Mouse (Mus musculus): ENCODE data around the gene Kif11. TPM values are rescaled to one million over a fixed set of nuclear protein-coding genes. Genes with fewer than 3 reads are reported as not detected.

Kif11 gene
- polyA plus RNA-seq, 1 experiment from 2014 or later, result 73.4 TPM

DNA sequence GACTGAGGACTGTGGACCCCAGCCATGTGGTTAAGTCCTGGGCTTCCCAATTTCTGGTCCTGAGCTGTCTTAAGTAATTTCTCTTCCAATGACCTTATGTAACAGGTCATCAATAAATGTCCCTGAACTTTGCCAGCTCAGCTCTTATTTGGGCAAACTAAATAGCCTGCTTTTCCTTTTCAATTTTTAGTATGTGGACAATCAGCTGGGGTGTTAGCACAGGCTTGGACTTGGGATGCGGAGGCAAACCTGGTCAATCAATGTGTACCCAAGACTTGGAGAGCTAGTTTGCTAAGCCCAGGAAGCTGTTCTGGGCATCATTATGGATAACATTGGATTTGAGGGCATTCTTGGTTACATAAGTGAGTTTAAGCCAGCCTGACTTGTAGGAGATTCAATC lies 79.8 kb downstream of the Kif11 start:
- Histone ChIP-seq H3K4me2 (no peak overlapping the region), H3K4me3 (no peak overlapping the region), H3K9ac (no peak overlapping the region), H3K36me3 (no peaks in the 10 kb centered on the region), H3K9me3 (no peaks in the 10 kb centered on the region), H3K27me3 (no peaks in the 10 kb centered on the region), H3K4me1 (no peaks in the 10 kb centered on the region), H3K27ac (no peak overlapping the region)
- no peak for ATAC-seq (ENCODE audit: borderline replicate concordance, extremely low read depth, low FRiP score, low TSS enrichment)
- WGBS, result 92% methylated on average over 1 of the region's 1 CpGs

GRCm38 (mm10) chr19:37458013-37458412 lies 81.8 kb downstream of the Kif11 start:
- Histone ChIP-seq H3K9ac (no peak overlapping the region), H3K9me3 (no peaks in the 10 kb centered on the region), H3K27ac (no peak overlapping the region), H3K4me1 (no peaks in the 10 kb centered on the region), H3K4me2 (no peak overlapping the region), H3K27me3 (no peaks in the 10 kb centered on the region), H3K4me3 (no peak overlapping the region), H3K36me3 (no peaks in the 10 kb centered on the region)
- WGBS, result 71% methylated on average over 6 of the region's 6 CpGs
- no peak for ATAC-seq (ENCODE audit: borderline replicate concordance, extremely low read depth, low FRiP score, low TSS enrichment)

GRCm38 (mm10) chr19:37466403-37466802 lies 90.2 kb downstream of the Kif11 start:
- Histone ChIP-seq H3K36me3 (no peaks in the 10 kb centered on the region), H3K9me3 (no peaks in the 10 kb centered on the region), H3K4me1 (no peaks in the 10 kb centered on the region), H3K27ac (no peak overlapping the region), H3K4me3 (no peak overlapping the region), H3K27me3 (no peaks in the 10 kb centered on the region), H3K4me2 (no peak overlapping the region), H3K9ac (no peak overlapping the region)
- 76% methylated on average over 3 of the region's 3 CpGs for WGBS
- ATAC-seq (ENCODE audit: borderline replicate concordance, extremely low read depth, low FRiP score, low TSS enrichment), result no peak

GRCm38 (mm10) chr19:37466978-37467377 lies 90.8 kb downstream of the Kif11 start:
- Histone ChIP-seq H3K4me3 (no peak overlapping the region), H3K36me3 (no peaks in the 10 kb centered on the region), H3K9ac (no peak overlapping the region), H3K4me2 (no peak overlapping the region), H3K4me1 (no peaks in the 10 kb centered on the region), H3K9me3 (no peaks in the 10 kb centered on the region), H3K27me3 (no peaks in the 10 kb centered on the region), H3K27ac (no peak overlapping the region)
- no peak for ATAC-seq (ENCODE audit: borderline replicate concordance, extremely low read depth, low FRiP score, low TSS enrichment)
- 85% methylated on average over 5 of the region's 5 CpGs for WGBS

DNA sequence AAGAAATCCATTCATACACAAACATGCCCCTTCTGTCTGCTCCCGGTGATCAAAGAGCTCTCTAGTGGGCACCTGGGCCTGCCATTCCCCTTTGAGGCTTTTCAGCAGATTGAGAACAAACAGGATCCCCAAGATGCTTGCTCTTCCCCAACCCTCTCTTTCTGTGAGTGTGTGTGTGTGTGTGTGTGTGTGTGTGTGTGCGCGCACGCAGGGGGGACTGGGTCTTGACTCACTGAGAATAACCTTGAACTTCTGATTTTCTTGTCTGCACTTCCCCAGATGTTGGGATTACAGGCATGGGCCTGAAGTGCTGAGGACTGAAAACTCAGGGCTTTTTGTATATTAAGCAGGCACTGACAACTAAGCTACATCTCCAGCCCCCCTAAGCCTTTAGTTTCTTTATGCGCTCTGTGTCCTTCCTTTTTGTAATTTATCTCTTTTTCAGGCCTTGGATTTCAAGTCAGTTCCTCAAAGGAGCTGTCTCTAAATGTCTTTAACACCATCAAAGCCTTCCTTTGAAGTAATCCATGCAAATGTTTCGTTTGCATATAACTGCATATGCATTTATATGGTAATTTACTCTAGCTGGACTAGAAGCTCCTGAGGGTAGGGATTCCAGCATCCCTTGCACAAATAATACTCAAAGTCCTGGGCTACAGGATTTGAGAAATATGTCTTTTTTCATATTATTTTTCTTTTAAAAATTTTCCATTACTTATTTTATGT lies 92.8 kb downstream of the Kif11 start:
- no peak overlapping the region for H3K9ac ChIP-seq
- H3K4me2 ChIP-seq, result no peak overlapping the region
- H3K9me3 ChIP-seq, result no peaks in the 10 kb centered on the region
- H3K27me3 ChIP-seq, result no peaks in the 10 kb centered on the region
- no peaks in the 10 kb centered on the region for H3K4me1 ChIP-seq
- no peak overlapping the region for H3K4me3 ChIP-seq
- 73% methylated on average over 6 of the region's 6 CpGs for WGBS
- H3K27ac ChIP-seq, result no peak overlapping the region
- H3K36me3 ChIP-seq, result no peaks in the 10 kb centered on the region
- ATAC-seq (ENCODE audit: borderline replicate concordance, extremely low read depth, low FRiP score, low TSS enrichment), result no peak

Other genes with a start within 250 kb of the Kif11 start
- gene March5, start 168.9 kb upstream of the Kif11 start, polyA plus RNA-seq (2015; fragmentation: Nextera tagmentation; extraction: Ambion mirVana), result 91.9 and 99.1 TPM in 2 replicates
- 0.87 and 1.0 TPM in 2 replicates for gene Cpeb3, start 167.8 kb upstream of the Kif11 start, polyA plus RNA-seq (2015; fragmentation: Nextera tagmentation; extraction: Ambion mirVana)
- gene Ide, start 38.6 kb upstream of the Kif11 start, polyA plus RNA-seq (2015; fragmentation: Nextera tagmentation; extraction: Ambion mirVana), result 43.6 and 47.4 TPM in 2 replicates
- gene Hhex, start 58.4 kb downstream of the Kif11 start, polyA plus RNA-seq (2015; fragmentation: Nextera tagmentation; extraction: Ambion mirVana), result 32.8 and 38.0 TPM in 2 replicates
- gene Exoc6, start 174.0 kb downstream of the Kif11 start, polyA plus RNA-seq (2015; fragmentation: Nextera tagmentation; extraction: Ambion mirVana), result 11.6 and 12.8 TPM in 2 replicates

All from lung, embryonic 15.5 days (tissue).